Mouse (Mus musculus) cerebellum, adult 18-20 months (tissue): ENCODE measurements around the gene Trem2.
"Not testable (repeated sequence)": the region's sequence is repeated elsewhere in the genome, so short reads cannot be mapped to it uniquely, and the experiment has no call there.

ENCODE experiments used
- DNase-seq, 2 experiments: peaks; one replicate each; pipeline ENCODE4 v3.0.0; 2021

Trem2 gene

DNA sequence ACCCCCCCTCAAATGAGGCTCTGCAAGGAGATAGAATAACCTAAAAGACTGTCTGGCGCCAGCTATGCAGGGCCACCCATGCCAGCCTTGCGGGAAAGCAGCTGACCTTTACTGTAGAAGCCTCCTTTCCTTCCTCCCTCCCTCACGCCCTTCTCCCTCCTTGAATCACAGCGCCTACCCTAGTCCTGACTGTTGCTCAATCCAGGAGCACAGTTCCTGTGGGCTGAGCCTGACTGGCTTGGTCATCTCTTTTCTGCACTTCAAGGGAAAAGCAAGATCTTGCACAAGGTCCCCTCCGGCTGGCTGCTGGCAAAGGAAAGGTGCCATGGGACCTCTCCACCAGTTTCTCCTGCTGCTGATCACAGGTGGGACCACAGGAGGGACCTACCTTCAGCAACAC lies at the start of gene Trem2:
TSS of gene Trem2 (plus strand) at position 171 of the 400 bp plus-strand sequence.
- DNase-seq: no peak

DNA sequence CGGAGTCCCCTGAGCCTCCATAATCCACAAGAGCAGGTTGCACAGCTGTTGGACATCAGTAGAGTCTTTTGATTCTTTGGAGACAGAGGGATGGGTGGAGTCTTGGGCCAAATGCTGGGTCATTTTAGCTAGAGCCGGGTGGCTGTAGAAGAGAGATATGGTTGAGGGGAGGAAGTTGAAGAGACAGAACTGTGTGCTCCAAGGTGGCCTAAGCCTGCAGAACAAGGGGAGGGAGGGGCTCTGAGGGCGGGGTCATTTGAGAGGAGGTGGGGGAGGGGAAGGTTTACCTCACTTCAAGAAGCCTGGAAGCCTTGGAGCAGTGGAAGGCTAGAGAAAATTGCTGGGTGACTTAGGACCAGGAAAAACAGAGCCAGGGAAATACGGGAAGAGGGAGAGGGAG lies 47.0 kb upstream of the Trem2 start, which contains the start of gene Treml2:
TSS of gene Treml2 (plus strand) at position 296 of the 400 bp plus-strand sequence.
- DNase-seq: no peak

DNA sequence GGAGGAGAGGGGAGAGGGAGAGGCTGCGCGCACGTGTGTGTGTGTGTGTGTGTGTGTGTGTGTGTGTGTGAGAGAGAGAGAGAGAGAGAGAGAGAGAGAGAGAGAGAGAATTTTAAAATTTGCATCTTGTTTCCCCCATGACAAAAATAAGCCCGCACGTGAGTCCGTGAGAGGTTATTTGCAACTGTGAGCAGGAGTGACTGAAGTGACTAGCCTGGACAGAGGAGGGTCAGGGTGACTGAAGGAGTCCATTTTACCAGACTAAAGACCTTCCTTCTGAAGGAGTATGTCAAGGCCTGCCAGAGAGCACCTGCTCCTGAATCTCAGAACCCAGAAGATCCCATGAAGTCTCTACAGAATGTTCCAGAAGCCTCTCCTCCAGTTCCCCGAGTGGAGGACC lies 46.4 kb upstream of the Trem2 start:
- DNase-seq: no peak

DNA sequence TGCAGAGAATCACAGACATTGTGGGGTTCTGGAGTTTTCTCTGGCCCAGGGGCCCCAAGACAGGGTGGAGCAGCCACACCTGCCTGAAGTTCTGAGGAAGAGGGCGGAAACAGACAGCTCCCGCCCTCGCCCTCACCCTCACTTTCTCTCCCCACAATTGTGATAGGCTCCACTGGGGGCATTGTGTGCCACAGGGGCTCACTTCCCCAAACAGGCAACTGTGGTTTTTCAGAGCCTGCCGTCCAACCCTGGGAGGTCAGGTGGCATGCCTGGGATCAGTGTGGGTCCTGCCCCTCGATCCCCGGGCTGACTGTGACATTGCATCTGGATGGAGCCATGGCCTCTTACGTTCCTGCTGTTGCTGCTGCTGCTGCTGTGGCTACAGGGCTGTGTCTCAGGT lies 46.0 kb upstream of the Trem2 start:
- DNase-seq: no peak

DNA sequence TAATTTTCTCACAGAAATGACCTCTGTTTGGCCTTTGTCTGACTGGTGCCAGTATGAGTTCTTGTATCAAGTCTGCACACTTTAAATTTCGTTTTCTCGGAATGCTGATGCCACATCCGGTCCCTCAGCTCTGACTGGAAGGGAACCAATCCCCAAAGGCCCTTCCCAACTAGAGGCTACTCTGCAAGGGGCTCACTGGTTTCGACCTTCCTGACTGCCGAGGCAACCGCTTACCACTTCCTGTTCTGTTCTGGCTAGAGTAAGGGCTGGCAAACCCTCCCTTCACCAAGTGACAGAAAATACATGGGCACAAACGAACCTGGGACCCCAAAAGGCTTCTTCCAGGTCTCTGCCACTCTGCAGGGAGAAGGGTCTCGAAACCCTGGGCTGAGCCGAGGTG lies 45.3 kb upstream of the Trem2 start:
- no peak for DNase-seq

DNA sequence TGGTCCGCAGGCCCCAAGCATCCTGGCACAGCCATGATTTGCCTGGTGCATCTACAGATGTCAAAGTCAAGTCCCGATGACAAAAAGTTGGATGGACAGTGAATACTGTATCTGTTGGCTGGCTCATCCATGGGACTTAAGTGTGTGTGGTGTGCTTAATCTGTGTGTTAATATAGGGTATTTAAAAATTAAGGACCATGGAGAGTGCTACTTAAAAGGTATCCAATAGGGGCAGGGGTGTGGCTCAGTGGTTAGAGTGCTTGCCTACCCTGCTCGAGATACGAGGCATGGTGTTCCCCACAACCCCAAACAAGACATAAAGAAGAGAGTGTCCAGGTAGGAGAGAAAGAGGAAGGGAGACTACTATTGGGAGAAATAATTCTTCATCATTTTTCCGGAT lies 44.4 kb upstream of the Trem2 start:
- no peak for DNase-seq

DNA sequence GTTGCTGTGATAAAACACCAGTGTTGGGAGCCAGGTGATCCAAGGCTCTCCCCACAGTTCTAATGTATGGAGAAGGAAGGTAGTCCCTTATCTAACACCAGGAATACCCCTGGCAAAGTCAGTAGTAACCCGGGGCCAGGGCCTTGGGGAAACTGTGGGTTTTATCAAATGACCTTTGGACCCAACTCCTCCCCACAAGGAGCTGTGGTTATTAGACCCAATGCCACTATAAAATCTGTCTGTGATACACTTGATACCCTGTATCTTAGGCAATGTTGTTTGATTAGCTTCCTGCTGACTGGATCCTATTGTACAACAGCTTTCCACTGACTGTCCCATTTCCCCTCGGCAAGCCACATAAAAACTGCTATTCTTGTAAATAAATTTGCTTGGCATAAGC lies 34.1 kb upstream of the Trem2 start:
- DNase-seq: no peak

DNA sequence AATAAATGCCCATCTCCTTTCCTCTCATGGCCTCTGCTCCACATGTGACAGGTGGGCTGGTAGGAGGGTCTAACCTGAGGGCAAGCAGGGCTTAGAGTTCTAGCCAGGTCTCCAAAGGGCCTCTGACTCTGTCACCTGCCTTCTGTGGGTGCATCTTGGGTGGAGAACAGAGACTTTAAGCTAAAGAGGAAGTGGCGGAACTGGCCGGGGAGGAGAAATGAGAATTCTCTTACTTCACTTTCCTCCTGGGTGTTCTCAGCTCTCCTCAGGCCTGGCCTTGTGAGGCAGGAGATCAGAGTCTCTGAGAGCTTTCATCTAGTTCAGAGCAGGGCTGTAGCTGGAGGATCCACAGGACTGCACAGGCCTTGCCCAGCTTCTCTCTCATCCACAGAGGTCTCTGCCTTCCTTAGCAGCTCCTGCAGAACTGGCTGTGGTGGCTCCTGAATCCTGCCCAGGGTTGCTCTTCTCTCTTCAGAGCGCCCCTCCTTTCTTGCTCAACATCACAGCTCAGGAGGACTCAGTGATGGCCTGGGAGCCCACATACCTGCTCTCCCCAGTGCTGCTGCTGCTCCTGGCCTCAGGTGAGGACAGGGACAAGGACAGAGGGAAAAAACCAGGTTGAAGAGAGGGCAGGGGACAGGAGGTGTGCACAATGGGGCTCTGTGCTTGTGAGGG lies 30.2 kb upstream of the Trem2 start, which contains the start of gene B430306N03Rik:
TSS of gene B430306N03Rik (plus strand) at position 237 of the 675 bp plus-strand sequence.
- not testable (repeated sequence) for DNase-seq

DNA sequence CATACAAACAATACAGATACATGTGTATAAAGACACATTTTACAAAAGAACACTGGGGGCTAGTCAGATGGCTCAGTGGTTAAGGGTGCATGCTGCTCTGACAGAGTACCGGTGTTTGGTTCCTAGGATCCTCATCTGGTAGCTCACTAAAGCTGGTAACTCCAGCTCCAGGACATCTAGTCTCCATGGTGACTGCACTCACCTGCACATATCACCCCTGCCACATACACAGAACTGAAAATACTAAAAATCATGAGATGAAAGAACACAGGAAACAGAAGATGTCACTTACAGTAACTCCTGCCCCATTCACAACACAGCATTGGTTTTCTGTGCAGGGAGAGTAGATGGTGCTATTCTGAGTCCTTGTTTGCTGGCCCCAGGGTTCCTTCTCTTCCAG lies 27.5 kb upstream of the Trem2 start:
- DNase-seq: no peak

DNA sequence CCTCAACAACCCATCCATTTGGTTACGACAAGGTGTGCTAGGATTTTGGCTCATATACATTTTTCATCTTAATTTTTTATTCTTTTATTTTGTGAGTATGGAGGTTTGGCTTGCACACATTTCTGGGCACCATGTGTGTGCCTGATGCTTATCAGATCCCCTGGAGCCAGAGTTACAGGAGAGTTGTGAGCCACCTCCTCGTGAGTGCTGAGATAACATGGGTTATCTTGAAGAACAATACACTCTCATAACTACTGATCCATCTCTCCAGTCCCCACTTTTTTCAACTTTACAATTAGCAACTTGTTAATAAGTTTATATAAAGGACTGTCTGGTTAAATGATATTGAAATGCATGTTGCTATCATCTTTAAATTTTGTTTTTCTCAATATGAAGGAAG lies 24.9 kb upstream of the Trem2 start:
- no peak for DNase-seq

DNA sequence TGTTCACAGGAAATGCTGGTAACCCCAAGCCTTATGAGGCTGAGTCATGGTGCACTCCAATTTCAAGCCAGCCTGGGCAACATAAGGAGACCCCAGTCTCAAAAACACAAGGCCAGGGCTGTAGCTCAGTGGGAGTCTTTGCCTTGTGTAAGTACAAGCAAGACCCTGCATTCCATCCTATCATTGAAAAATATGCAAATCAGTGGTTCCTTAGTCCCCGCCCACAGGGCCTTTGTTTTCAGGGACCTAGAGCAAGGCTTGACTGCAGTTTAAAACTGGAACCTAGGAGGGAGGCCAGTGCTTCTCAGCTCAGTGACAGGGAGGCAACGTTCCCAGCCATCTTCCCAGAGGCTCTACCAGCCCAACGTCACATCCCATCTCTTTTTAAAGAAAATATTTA lies 23.0 kb upstream of the Trem2 start:
- DNase-seq: no peak

DNA sequence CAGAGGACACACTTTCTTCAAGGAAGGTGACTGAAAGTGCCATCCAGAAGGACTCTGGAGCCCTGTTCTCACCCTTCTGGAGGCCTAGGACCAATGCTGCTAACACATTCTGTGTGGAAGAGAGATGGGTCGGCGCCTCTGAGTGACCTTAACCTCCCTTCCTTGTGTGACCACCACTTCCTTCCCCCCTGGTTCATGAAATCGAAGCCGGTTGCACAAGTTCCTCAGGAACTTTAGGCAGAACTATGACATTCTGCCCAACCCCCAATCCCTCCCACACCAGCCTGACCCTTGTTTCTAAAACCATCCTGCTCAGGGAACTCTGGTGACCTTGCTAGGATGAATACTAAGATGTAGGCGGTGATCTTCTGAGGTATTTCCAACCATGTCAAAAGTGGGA lies 21.9 kb upstream of the Trem2 start:
- DNase-seq: no peak

DNA sequence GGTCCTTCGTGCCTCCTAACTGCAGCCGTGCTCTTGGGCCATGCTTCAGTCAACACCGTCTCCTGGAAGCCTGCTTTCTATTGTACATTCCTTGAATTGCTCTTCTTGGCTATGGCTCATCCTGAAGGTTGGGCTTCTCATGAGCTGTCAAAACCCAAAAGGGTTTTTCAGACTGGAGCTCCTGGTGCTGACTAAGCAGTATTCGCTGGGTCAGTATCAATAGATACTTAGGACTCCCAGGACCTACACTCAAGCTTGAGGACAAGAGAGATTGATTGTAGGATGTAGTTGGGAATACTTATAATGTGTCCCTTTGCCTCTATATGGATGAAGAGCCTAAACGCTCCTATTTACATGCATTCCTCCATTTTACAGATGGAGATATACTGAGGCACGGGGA lies 21.1 kb upstream of the Trem2 start:
- no peak for DNase-seq

DNA sequence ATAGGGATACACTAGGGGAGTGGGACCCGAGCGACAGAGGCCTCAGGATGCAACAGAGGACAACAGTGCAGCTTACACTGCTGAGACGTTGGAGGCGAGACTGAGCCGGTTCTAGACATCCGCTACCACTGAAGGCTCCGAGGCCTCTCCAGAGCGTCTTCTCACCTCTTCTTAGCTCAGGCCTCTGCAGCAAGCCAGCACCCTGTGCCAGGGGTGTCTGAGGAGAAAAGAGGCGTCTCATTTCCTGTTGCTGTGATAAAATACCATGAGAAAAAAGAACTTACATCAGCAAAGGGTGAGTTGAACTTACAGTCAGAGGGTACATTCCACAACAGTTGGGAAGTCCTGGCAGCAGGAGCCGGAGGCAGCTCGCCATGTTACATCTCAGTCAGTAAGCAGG lies 20.6 kb upstream of the Trem2 start:
- DNase-seq: no peak

DNA sequence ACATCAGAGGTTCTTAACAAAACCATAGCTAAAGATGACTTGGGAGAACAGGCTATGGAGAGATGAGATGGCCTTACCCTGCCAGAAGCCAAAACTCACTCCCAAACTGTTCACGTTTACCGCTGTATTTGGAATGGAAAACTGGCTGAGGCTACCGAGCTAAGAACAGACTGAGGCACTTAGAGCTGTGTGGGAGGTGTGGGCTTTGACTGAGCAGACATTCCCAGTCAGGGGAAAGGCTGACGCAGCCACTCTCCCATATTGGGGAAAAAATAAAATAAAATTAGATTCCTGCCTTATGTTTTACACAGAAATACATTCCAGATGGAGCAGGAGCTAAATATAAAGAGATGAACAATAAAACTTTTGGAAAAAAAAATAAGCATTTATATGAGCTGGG lies 19.5 kb upstream of the Trem2 start:
- DNase-seq: no peak

DNA sequence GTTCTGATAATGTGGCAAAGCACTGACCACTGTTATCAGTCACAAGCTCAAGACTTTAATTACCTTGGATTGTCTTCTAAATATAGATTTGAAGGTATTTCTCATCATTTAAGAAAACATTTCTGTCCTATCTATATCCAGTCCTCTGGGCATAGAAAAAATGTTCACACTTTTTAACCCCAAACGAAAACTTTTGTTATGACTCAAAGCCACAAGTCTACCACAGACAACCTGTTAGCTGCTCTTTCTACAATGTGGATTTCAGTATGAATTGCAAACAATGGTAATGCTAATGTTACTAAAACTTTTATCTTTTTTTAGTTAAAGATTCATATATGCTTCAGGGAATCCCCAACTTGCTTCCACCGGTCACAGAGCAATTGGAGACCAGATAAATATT lies 13.7 kb upstream of the Trem2 start:
- DNase-seq: no peak

DNA sequence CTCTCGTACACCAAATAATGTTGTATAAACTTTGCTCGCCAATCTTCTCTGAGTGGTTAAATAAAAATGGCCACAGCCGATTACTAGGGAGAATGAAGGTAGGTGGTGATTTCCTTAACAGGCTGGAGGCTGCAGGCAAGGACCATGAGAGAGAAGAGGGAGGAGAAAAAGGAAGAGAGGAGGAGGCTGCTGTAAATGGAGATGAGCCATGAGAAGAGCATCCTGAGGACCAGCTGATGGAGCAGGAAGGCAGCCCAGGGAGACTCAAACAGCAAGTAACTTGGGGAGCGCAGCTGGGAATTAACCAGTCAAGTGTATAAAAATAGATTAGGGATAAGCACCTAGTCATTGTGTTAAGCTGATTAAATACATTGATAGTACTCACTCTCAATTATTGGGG lies 12.0 kb upstream of the Trem2 start:
- DNase-seq: no peak

DNA sequence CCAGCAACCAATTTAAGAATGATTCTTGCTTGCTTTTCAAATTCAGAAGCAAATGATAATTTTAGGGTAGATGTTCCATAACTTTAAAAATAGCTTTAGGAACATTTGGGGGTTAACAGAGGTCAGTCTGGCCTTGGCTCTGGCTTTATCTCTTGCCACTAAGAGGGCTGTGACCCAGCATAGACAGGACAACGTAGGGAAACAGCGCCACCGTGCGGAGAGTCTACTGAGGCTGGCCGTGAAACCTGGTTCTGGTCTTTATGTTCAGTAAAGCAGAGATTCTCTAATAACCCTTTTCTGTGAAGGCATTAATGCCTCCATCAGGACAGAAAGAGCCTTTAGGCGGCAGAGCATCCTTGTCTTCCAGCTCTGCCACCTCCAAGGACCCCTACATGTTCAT lies 9.3 kb upstream of the Trem2 start:
- DNase-seq: peak; percentile 49 to 62

DNA sequence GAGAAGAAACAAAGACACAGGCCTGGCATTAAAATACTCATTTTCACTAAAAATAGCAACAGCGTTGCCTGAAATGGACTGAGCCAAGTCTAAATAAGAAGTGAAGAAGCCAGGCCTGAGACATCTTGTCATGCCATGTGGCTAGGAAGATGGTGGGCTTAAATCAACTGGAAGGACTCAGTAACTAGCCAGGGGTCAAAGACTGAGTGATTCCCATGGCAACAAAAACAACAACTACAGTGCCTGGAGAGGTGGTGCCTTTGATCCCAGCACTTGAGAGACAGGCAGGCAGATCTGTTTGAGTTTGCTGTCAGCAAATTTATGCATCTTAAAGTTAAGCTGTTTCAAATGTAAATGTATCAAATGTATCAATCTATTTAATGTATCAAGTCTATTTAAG lies 5.9 kb upstream of the Trem2 start:
- DNase-seq: no peak

DNA sequence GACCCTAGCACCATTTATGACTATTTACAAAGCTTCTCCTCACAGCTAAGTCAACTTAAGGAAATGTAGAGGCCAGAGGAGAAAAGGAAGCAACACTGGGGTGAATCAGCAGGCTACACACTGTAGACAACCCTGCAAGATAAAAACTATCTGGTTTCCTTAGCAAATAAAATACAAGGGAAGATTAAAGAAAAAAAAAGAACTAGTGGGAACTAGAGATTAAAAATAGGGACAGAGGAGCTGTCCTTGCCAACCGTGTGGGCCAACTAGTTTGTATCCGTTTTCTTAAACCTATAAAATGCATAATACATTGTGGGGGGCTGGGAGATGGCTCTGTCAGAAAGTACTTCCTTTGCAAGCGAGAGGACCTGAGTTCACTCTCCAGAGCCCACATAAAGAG lies 4.3 kb upstream of the Trem2 start:
- no peak for DNase-seq

DNA sequence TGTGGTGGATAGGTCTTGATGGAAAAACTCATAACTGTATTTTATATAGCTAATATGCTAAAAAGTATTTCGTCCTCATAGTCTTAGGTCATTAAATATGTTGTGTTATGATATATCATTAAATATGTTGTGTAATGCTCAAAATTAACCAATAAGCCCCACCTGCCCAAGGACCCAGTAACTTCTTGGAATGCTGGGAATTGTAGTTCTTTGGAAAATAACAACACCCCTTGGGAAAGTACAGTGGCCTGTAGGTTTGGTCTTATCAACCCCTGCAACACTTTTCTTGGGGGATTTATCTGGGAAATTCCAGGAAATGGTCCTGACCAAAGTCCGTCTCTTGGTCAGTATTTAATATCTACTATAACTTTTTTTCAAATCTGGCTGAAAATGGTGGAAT lies 3.1 kb upstream of the Trem2 start:
- DNase-seq: no peak

DNA sequence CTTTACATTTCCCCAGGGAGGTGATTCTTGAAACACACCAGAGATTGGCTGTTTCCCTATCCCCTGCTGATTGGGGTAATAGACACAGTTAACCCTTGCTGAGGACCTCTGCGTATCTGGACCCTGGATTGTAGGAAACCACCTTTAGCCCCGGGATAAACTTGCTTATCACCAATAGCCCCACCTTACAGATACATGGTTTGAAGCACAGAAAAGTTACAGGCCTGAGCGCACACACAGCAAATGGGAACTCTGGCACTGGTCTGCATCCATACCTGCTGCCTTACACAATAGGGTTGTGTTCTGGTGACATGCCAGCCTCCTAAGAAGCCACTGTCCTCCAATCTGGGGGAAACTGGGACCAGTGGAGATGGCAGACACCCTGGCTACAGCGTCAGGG lies 377 bp upstream of the Trem2 start:
- no peak for DNase-seq

DNA sequence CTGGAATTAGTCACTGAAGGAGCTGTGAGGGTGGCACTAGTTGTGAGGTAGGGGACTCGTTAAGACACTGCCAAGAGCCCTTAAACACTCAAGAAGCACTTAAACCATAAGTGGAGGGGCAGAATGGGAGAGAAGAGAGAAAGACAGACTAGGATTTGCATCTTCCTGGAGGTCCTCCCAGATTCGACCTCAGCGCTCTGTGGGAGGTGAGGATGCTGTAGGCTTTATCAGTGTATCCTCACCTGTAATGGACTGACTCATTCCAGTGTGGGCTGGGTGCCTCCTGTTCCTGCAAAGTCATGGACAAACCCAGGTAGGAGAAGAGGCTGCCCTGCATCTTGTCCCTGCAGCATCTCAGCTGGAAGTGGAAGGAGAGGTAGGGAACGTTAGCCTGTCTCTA lies 633 bp downstream of the Trem2 start:
- no peak for DNase-seq

DNA sequence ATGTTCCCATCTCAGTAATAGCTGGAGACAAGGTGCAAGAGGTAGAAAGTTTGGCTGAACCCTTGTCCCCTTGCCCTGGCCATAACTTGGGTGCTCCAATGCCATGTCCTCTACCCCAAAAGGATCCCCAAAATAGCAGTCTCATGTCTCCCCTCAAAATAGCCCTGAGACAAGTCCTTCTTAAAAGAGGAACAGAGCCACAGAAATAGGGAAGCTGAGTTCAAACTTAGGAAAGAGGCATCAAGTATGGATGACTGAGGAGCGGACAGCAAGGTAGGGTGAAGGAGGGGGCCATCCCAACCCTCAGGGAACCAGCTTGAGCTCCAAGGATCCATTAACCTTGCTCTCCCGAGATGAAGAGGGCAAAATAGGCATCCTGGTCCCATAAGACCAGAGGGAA lies 1.1 kb downstream of the Trem2 start:
- DNase-seq: no peak

DNA sequence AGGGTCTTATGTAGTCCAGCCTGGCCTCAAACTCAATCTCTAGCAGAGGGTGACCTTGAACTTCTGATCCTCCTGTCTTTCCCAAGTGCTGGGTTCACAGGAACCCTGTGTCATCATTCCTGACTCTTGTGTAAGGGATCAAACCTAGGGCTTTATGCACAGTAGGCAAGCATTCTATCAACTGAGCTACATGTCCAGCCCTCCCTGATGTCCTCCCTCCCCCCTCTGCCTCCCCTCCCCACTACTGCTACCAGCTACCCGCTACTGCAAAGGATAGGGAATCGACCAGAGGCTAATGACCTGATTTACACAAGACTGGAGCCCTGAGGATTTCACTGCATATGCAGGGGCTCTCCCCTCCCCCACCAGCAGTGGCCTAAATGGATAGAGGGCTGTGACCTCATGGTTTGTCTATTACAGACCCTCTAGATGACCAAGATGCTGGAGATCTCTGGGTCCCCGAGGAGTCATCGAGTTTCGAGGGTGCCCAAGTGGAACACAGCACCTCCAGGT lies 4.5 kb downstream of the Trem2 start:
- no peak for DNase-seq
